Mouse (Mus musculus) kidney, postnatal 10 days (tissue): ENCODE results near the gene Reg2.
"Not testable (repeated sequence)": the region's sequence is repeated elsewhere in the genome, so short reads cannot be mapped to it uniquely, and the experiment has no call there.

ENCODE experiments used
- DNase-seq: peaks from one replicate; pipeline ENCODE4 v3.0.0; 2021; ENCODE audit warnings: mixed read lengths

The Reg2 gene

GRCm38 (mm10) chr6:78395323-78395722 is at the start of gene Reg2:
Reg2 (plus strand) TSS chr6:78395623.
- not testable (repeated sequence) for DNase-seq

- DNase-seq = no peak
These were observed 33.4 kb upstream of the Reg2 start for GRCm38 (mm10) chr6:78361971-78362563.

- DNase-seq = no peak
These were observed 25.1 kb upstream of the Reg2 start, which contains the start of gene Reg3b for GRCm38 (mm10) chr6:78370357-78370756. Reg3b (plus strand) TSS chr6:78370657.

- DNase-seq = no peak
These were observed 16.7 kb upstream of the Reg2 start, which contains the start of gene Reg3d for GRCm38 (mm10) chr6:78378765-78379164. Reg3d (minus strand) TSS chr6:78378865.

- no peak for DNase-seq
These were observed 15.0 kb upstream of the Reg2 start, which contains the start of gene Reg3a for GRCm38 (mm10) chr6:78380409-78380808. Reg3a (plus strand) TSS chr6:78380709.

- DNase-seq = no peak
These were observed 9.8 kb upstream of the Reg2 start for GRCm38 (mm10) chr6:78385609-78386008.

- DNase-seq = not testable (repeated sequence)
These were observed 27.0 kb downstream of the Reg2 start, which contains the start of gene Reg1 for GRCm38 (mm10) chr6:78422411-78422810. Reg1 (plus strand) TSS chr6:78422711.

GRCm38 (mm10) chr6:78425497-78425896 is 30.1 kb downstream of the Reg2 start:
- no peak for DNase-seq

- no peak for DNase-seq
These were observed 51.8 kb downstream of the Reg2 start for GRCm38 (mm10) chr6:78447202-78447601.

- DNase-seq = no peak
These were observed 53.0 kb downstream of the Reg2 start for GRCm38 (mm10) chr6:78448409-78448808.

- no peak for DNase-seq
These were observed 57.4 kb downstream of the Reg2 start for GRCm38 (mm10) chr6:78452804-78453203.
